Mouse (Mus musculus): ENCODE results near the gene Hmx3.

- TF ChIP-seq POLR2A (IDR thresholded peaks at IDR 0.05; ENCODE audit: extremely low read depth, insufficient read depth, low read length) (no peak), CTCF (IDR thresholded peaks at IDR 0.05; ENCODE audit: extremely low read depth, insufficient read depth, low read length) (no peak)
Measured at GRCm38 (mm10) chr7:131547481-131547880, 4.8 kb downstream of the Hmx3 start.

All from cortical plate, adult 2 months (tissue).